Mouse (Mus musculus) liver, embryonic 16.5 days (tissue): ENCODE results near the gene Crtc1. TPM values are rescaled to one million over a fixed set of nuclear protein-coding genes. Genes with fewer than 3 reads are reported as not detected.
A peak's percentile ranks its signal among the peaks of the same experiment; 100 is the strongest.

Experiments
- ATAC-seq: fragments of 200-750 bp; cut with Nextera tagmentation; 2 replicates; pipeline ENCODE4 v1.8.0; 2017; ENCODE audit warnings: low read depth, mild to moderate bottlenecking, moderate number of reproducible peaks, moderate library complexity
- H3K27ac ChIP-seq: fragments of 300-500 bp; sonication (generic); 2 replicates; pipeline ENCODE4 v1.5.1; 2014; ENCODE audit warnings: mild to moderate bottlenecking, low read length
- H3K27me3 ChIP-seq: fragments of 300-500 bp; sonication (generic); 2 replicates; pipeline ENCODE4 v1.6.1; 2014; ENCODE audit warnings: low read depth, low read length, mixed read lengths; ENCODE audit not compliant: control insufficient read depth, insufficient read depth
- H3K36me3 ChIP-seq: fragments of 300-500 bp; sonication (generic); 2 replicates; pipeline ENCODE4 v1.6.1; 2014; ENCODE audit warnings: mild to moderate bottlenecking; ENCODE audit not compliant: control insufficient read depth, insufficient read depth
- H3K4me1 ChIP-seq: fragments of 300-500 bp; sonication (generic); 2 replicates; pipeline ENCODE4 v1.6.1; 2014; ENCODE audit warnings: low read depth, low read length, mixed read lengths; ENCODE audit not compliant: control insufficient read depth
- H3K4me2 ChIP-seq: fragments of 300-500 bp; sonication (generic); 2 replicates; pipeline ENCODE4 v1.6.1; 2014; ENCODE audit warnings: low read depth, low read length, mixed read lengths
- H3K4me3 ChIP-seq: fragments of 300-500 bp; sonication (generic); 2 replicates; pipeline ENCODE4 v1.5.1; 2014; ENCODE audit warnings: low read depth, mild to moderate bottlenecking, low read length
- H3K9ac ChIP-seq: fragments of 300-500 bp; sonication (generic); 2 replicates; pipeline ENCODE4 v1.6.1; 2014; ENCODE audit warnings: low read depth, low read length
- H3K9me3 ChIP-seq: fragments of 300-500 bp; sonication (generic); replicated peaks from 2 replicates; pipeline ENCODE4 v1.6.1; 2016; ENCODE audit warnings: low read length; ENCODE audit not compliant: control insufficient read depth
- WGBS: fragments of 180-500 bp; shearing (Covaris S2); extraction: QIAGEN DNeasy Blood & Tissue Kit; methylation state at CpG from one replicate; pipeline ENCODE4 v1.1.7; 2014; ENCODE audit not compliant: insufficient replicate concordance; 5-methylcytosine and 5-hydroxymethylcytosine counted together
- polyA plus RNA-seq: library from polyadenylated mRNA; unstranded; fragments of >200 nt; fragmentation: Nextera tagmentation; extraction: Ambion mirVana; gene quantifications from 2 replicates; pipeline ENCODE4 v1.2.1, GENCODE M21; 2015

Gene Crtc1
- polyA plus RNA-seq, 1 experiment from 2014 or later, result 3.9 TPM

DNA sequence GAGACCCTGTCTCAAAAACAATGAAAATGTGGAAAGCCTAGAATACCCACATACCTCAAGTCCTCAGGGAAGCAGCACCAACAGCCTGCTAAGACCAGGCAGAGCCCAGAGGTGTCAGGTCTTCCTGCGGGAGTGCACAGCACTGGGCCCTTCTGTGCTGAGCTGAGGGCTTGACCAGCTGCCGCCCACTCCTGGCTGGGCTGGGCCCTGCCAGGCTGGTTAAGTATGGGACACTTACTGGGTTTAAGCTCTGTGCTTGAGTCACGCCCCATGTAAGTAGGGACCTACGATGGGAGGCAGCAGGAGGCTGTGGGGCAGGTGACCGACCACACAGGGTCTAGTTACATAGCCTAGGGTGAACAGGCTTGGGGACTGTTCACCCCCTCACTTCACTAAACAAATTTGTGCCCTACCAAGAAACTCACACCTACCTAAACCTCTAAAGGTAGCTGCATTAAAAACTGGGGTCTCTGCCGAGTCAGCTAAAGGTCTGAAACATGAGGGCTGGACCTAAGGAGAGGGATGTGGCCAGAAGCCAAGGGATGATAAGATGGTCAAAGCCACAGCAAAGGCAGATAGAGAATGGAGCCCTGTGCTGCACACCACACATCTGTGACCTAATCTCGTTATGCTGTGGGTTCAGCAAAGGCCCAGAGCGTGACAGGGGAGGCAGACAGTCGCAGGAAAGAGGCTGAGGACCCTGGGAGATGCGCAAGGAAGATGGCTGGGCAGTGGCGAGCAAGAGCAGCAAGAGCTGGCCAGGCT lies 19.3 kb downstream of the Crtc1 start:
- no peaks in the 10 kb centered on the region for H3K36me3 ChIP-seq
- no peak overlapping the region for H3K4me3 ChIP-seq
- no peaks in the 10 kb centered on the region for H3K9me3 ChIP-seq
- H3K27ac ChIP-seq, result peak overlapping the region; percentile 39; the same call in 1 of the 2 replicates
- 47% methylated on average over 11 of the region's 11 CpGs for WGBS
- H3K27me3 ChIP-seq, result no peaks in the 10 kb centered on the region
- H3K4me1 ChIP-seq, result peaks cover 56% of the 10 kb centered on the region
- H3K4me2 ChIP-seq, result no peak overlapping the region
- ATAC-seq, result peak; percentile 12; the same call in 1 of the 2 replicates
- H3K9ac ChIP-seq, result peak overlapping the region; percentile 22; the same call in 1 of the 2 replicates

- Histone ChIP-seq H3K4me2 (no peak overlapping the region), H3K27ac (no peak overlapping the region), H3K27me3 (no peaks in the 10 kb centered on the region), H3K4me3 (no peak overlapping the region), H3K9ac (no peak overlapping the region), H3K9me3 (no peaks in the 10 kb centered on the region), H3K36me3 (no peaks in the 10 kb centered on the region), H3K4me1 (peaks cover 63% of the 10 kb centered on the region)
- no peak for ATAC-seq
- 67% methylated on average over 14 of the region's 14 CpGs for WGBS
Measured at GRCm38 (mm10) chr8:70418954-70419353, 20.4 kb downstream of the Crtc1 start.

DNA sequence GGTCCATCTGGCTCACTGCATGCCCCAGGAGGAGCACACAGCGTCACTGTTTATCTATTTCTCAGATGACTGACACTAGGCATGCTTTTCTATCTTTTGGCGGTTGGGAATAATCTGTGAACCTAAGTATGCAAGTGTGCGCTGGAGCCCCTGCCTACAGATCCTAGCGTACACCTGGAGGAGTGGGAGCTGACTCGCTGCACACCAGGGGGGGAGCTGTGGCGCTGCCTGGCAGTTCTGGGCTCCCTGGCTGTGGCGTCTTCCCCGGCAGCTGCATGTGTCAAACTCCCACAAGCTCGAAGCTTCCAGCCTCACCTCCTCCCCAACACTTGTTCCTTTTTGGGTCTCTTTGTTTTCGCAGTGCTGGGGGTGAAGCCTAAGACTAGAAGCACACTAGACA lies 21.5 kb downstream of the Crtc1 start:
- H3K4me2 ChIP-seq, result no peak overlapping the region
- 44% methylated on average over 10 of the region's 10 CpGs for WGBS
- H3K4me1 ChIP-seq, result peaks cover 65% of the 10 kb centered on the region
- no peaks in the 10 kb centered on the region for H3K27me3 ChIP-seq
- no peak overlapping the region for H3K27ac ChIP-seq
- no peak overlapping the region for H3K9ac ChIP-seq
- no peaks in the 10 kb centered on the region for H3K36me3 ChIP-seq
- H3K4me3 ChIP-seq, result no peak overlapping the region
- ATAC-seq, result no peak
- H3K9me3 ChIP-seq, result no peaks in the 10 kb centered on the region

GRCm38 (mm10) chr8:70416941-70417340 lies 22.4 kb downstream of the Crtc1 start:
- Histone ChIP-seq H3K4me2 (no peak overlapping the region), H3K36me3 (no peaks in the 10 kb centered on the region), H3K4me3 (no peak overlapping the region), H3K27me3 (no peaks in the 10 kb centered on the region), H3K27ac (no peak overlapping the region), H3K9ac (no peak overlapping the region), H3K4me1 (peaks cover 60% of the 10 kb centered on the region), H3K9me3 (no peaks in the 10 kb centered on the region)
- no peak for ATAC-seq
- 54% methylated on average over 6 of the region's 6 CpGs for WGBS

GRCm38 (mm10) chr8:70415540-70416451 lies 23.6 kb downstream of the Crtc1 start:
- ATAC-seq, result no peak
- H3K27ac ChIP-seq, result peak overlapping the region; percentile 61; the same call in 1 of the 2 replicates
- 69% methylated on average over 8 of the region's 8 CpGs for WGBS

GRCm38 (mm10) chr8:70414310-70414946 lies 25.0 kb downstream of the Crtc1 start:
- peak overlapping the region; percentile 48 for H3K4me2 ChIP-seq
- H3K4me1 ChIP-seq, result peaks cover 44% of the 10 kb centered on the region
- H3K36me3 ChIP-seq, result no peaks in the 10 kb centered on the region
- 0 out of 2 replicates have a peak overlapping the region, but pooled peaks have one; percentile 17 for H3K4me3 ChIP-seq
- H3K27me3 ChIP-seq, result no peaks in the 10 kb centered on the region
- H3K9ac ChIP-seq, result peak overlapping the region; percentile 55
- 59% methylated on average over 6 of the region's 6 CpGs for WGBS
- peak; percentile 84 for ATAC-seq
- H3K27ac ChIP-seq, result peak overlapping the region; percentile 88
- H3K9me3 ChIP-seq, result no peaks in the 10 kb centered on the region

More at GRCm38 (mm10) chr8:70415540-70416451, 23.6 kb downstream of the Crtc1 start:
- no peak overlapping the region for H3K4me3 ChIP-seq
- peaks cover 55% of the 10 kb centered on the region for H3K4me1 ChIP-seq
- no peak overlapping the region for H3K9ac ChIP-seq
- no peaks in the 10 kb centered on the region for H3K27me3 ChIP-seq
- no peaks in the 10 kb centered on the region for H3K36me3 ChIP-seq
- H3K9me3 ChIP-seq, result no peaks in the 10 kb centered on the region
- H3K4me2 ChIP-seq, result no peak overlapping the region

DNA sequence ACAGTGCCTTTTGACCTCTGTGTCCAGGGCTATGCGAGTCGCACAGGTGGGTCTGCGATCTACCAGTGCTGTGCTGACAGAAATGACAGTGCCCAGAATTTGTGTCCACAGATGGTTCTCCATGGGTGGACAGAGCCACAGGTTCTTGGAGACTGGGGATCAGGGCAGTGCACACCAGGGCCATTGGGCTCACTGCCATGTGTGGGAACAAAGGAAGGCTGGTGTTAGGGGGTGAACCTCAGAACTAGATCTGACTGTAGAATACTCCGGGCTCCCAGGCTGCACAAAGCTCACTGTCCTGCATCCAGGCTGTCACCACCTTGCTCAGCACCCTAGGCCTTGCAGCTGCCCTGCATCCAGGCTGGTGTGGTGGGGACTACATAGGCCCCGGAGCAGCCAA lies 29.1 kb downstream of the Crtc1 start:
- 89% methylated on average over 5 of the region's 5 CpGs for WGBS
- Histone ChIP-seq H3K36me3 (no peaks in the 10 kb centered on the region), H3K27me3 (no peaks in the 10 kb centered on the region), H3K4me3 (no peak overlapping the region), H3K9me3 (no peaks in the 10 kb centered on the region), H3K4me1 (peaks cover 24% of the 10 kb centered on the region), H3K4me2 (no peak overlapping the region), H3K9ac (no peak overlapping the region), H3K27ac (no peak overlapping the region)
- ATAC-seq, result no peak

DNA sequence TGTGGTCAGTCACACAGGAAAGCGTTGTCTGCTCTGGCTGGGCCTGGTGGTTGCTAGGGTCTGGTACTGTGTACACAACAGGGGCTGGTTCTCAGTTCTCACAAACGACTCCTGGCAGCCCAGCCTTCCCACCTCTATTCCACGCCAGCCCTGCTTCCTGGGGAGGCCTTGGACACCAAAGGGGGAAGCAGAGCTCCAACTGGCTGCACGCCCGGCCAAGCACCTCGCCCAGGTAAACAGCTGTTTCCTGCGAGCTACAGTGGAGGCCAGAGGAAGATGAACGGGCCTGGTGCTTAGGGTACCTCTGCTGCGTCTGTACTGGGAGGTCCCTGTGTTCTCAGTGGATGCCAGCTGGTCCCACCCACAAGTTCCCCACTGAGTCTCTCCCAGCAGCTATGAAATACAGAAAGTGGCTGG lies 29.9 kb downstream of the Crtc1 start:
- no peak overlapping the region for H3K4me3 ChIP-seq
- no peaks in the 10 kb centered on the region for H3K36me3 ChIP-seq
- H3K9ac ChIP-seq, result no peak overlapping the region
- H3K27ac ChIP-seq, result no peak overlapping the region
- no peaks in the 10 kb centered on the region for H3K9me3 ChIP-seq
- no peaks in the 10 kb centered on the region for H3K27me3 ChIP-seq
- ATAC-seq, result no peak
- H3K4me2 ChIP-seq, result no peak overlapping the region
- peaks cover 20% of the 10 kb centered on the region for H3K4me1 ChIP-seq
- 51% methylated on average over 9 of the region's 9 CpGs for WGBS
